Mouse (Mus musculus) CH12.LX (cell line): Measurements from ENCODE around the gene Lnx1. TPM values are rescaled to one million over a fixed set of nuclear protein-coding genes. Genes with fewer than 3 reads are reported as not detected.

Source experiments
- DNase-seq: peaks from one replicate; pipeline ENCODE4 v3.0.0-alpha.2; 2013; ENCODE audit errors: extremely low read depth
- H3K27ac ChIP-seq: 2 replicates; pipeline ENCODE4 v1.5.1; 2012; ENCODE audit warnings: low read depth, mild to moderate bottlenecking, control low read depth, moderate library complexity; ENCODE audit not compliant: insufficient read depth
- H3K27me3 ChIP-seq: replicated peaks from 2 replicates; pipeline ENCODE3; 2012; ENCODE audit warnings: inconsistent platforms
- H3K36me3 ChIP-seq, 2 experiments: replicated peaks in 1 of 2; 2 replicates each; pipeline versions ENCODE3 to v1.6.1; 2012; ENCODE audit warnings: inconsistent platforms in 1 of 2, low read length in 1 of 2, mild to moderate bottlenecking in 1 of 2, mixed read lengths in 1 of 2, moderate library complexity in 1 of 2; ENCODE audit not compliant: control insufficient read depth in 1 of 2, insufficient read depth in 1 of 2
- H3K4me1 ChIP-seq, 2 experiments: 2 replicates each; pipeline ENCODE4 v1.6.1; 2012; ENCODE audit warnings: inconsistent platforms in 1 of 2, moderate library complexity in 1 of 2; ENCODE audit not compliant: insufficient read depth in 2 of 2, control insufficient read depth in 1 of 2
- H3K4me2 ChIP-seq: 2 replicates; pipeline ENCODE4 v1.6.1; 2012; ENCODE audit warnings: low read depth, mild to moderate bottlenecking, control low read depth; ENCODE audit not compliant: poor library complexity, insufficient read depth, severe bottlenecking
- H3K4me3 ChIP-seq, 3 experiments: fragments of 150-350 bp in 1 of 3; sonication (generic) in 1 of 3; replicated peaks in 1 of 3; 2 replicates each; pipeline versions ENCODE3 to v1.5.1; 2011 to 2012; ENCODE audit warnings: low read depth in 2 of 3, low read length in 2 of 3, mild to moderate bottlenecking in 2 of 3, moderate library complexity in 2 of 3, control low read depth in 1 of 3, improper control_type of control experiment in 1 of 3, inconsistent platforms in 1 of 3, mixed read lengths in 1 of 3; ENCODE audit not compliant: poor library complexity in 1 of 3
- H3K79me2 ChIP-seq: replicated peaks from 2 replicates; pipeline ENCODE4 v1.6.1; 2012; ENCODE audit warnings: mild to moderate bottlenecking, moderate library complexity; ENCODE audit not compliant: control insufficient read depth, poor library complexity, insufficient read depth, severe bottlenecking; ENCODE audit errors: extremely low read depth
- H3K9ac ChIP-seq: 2 replicates; pipeline ENCODE4 v1.6.1; 2012; ENCODE audit warnings: low read depth, mild to moderate bottlenecking, control low read depth, moderate library complexity; ENCODE audit not compliant: insufficient read depth
- H3K9me3 ChIP-seq: replicated peaks from 2 replicates; pipeline ENCODE3; 2012; ENCODE audit warnings: low read length, inconsistent platforms, mixed read lengths
- CHD1 ChIP-seq: IDR thresholded peaks from 2 replicates; pipeline ENCODE4 v1.6.1; 2012; ENCODE audit warnings: low read depth, low read length, improper control_type of control experiment, inconsistent platforms
- CHD2 ChIP-seq: IDR thresholded peaks from 2 replicates; pipeline ENCODE4 v1.6.1; 2011; ENCODE audit warnings: low read length, improper control_type of control experiment
- E2F4 ChIP-seq: IDR thresholded peaks from 2 replicates; pipeline ENCODE4 v1.6.1; 2011; ENCODE audit warnings: low read depth, low read length, improper control_type of control experiment; ENCODE audit not compliant: insufficient replicate concordance
- ETS1 ChIP-seq: conservative IDR thresholded peaks from 2 replicates; pipeline ENCODE4 v1.6.1; 2012; ENCODE audit warnings: low read depth, mild to moderate bottlenecking, inconsistent platforms, low read length, improper control_type of control experiment, moderate library complexity
- GABPA ChIP-seq: IDR thresholded peaks from 2 replicates; pipeline ENCODE4 v1.6.1; 2012; ENCODE audit warnings: low read depth, low read length, improper control_type of control experiment, inconsistent platforms; ENCODE audit not compliant: insufficient replicate concordance
- JUN ChIP-seq: IDR thresholded peaks from 2 replicates; pipeline ENCODE4 v1.6.1; 2011; ENCODE audit warnings: low read depth, mild to moderate bottlenecking, low read length, improper control_type of control experiment, moderate library complexity; ENCODE audit not compliant: insufficient read depth
- KAT2A ChIP-seq: IDR thresholded peaks from 2 replicates; pipeline ENCODE4 v1.6.1; 2012; ENCODE audit warnings: low read length, improper control_type of control experiment, inconsistent platforms; ENCODE audit not compliant: insufficient replicate concordance
- MAFK ChIP-seq: IDR thresholded peaks from 2 replicates; pipeline ENCODE4 v1.6.1; 2011; ENCODE audit warnings: low read length, improper control_type of control experiment; ENCODE audit not compliant: insufficient replicate concordance
- MEF2A ChIP-seq: IDR thresholded peaks from 2 replicates; pipeline ENCODE4 v1.6.1; 2014; ENCODE audit warnings: low read depth, mild to moderate bottlenecking, inconsistent platforms, low read length, improper control_type of control experiment, borderline replicate concordance
- MXI1 ChIP-seq: IDR thresholded peaks from 2 replicates; pipeline ENCODE4 v1.6.1; 2011; ENCODE audit warnings: mild to moderate bottlenecking, low read depth, low read length, improper control_type of control experiment
- NELFE ChIP-seq: IDR thresholded peaks from 2 replicates; pipeline ENCODE4 v1.6.1; 2011; ENCODE audit warnings: low read depth, low read length, improper control_type of control experiment
- PAX5 ChIP-seq: IDR thresholded peaks from 2 replicates; pipeline ENCODE4 v1.6.1; 2012; ENCODE audit warnings: low read length, inconsistent platforms, mixed read lengths
- POLR2AphosphoS2 ChIP-seq: IDR thresholded peaks from 2 replicates; pipeline ENCODE4 v1.6.1; 2011; ENCODE audit warnings: low read depth, low read length, improper control_type of control experiment
- RCOR1 ChIP-seq: conservative IDR thresholded peaks from 2 replicates; pipeline ENCODE4 v1.6.1; 2012; ENCODE audit warnings: low read depth, mild to moderate bottlenecking, inconsistent platforms, low read length, improper control_type of control experiment
- TCF12 ChIP-seq: IDR thresholded peaks from 2 replicates; pipeline ENCODE4 v1.6.1; 2014; ENCODE audit warnings: low read depth, mild to moderate bottlenecking, inconsistent platforms, low read length, improper control_type of control experiment
- UBTF ChIP-seq: IDR thresholded peaks from 2 replicates; pipeline ENCODE4 v1.6.1; 2012; ENCODE audit warnings: low read depth, mild to moderate bottlenecking, inconsistent platforms, low read length, improper control_type of control experiment, moderate library complexity
- USF2 ChIP-seq: conservative IDR thresholded peaks from 2 replicates; pipeline ENCODE4 v1.6.1; 2011; ENCODE audit warnings: low read depth, low read length, improper control_type of control experiment
- ZMIZ1 ChIP-seq: IDR thresholded peaks from 2 replicates; pipeline ENCODE4 v1.6.1; 2012; ENCODE audit warnings: low read depth, mild to moderate bottlenecking, inconsistent platforms, low read length, improper control_type of control experiment
- ZNF384 ChIP-seq: IDR thresholded peaks from 2 replicates; pipeline ENCODE4 v1.6.1; 2012; ENCODE audit warnings: low read depth, low read length, improper control_type of control experiment, inconsistent platforms
- dilution Hi-C: fragments of 300-500 bp; cut with MboI; formaldehyde crosslinking; loops from 2 replicates; pipeline ENCODE4 v1.14.3; 2020; ENCODE audit warnings: low sequenced_read_pairs; ENCODE audit not compliant: extremely low pct_unique_long_range_greater_than_20kb, extremely low pct_ligation_motif_present
- in situ Hi-C: fragments of 300-500 bp; cut with MboI; formaldehyde crosslinking; loops from 3 replicates; pipeline ENCODE4 v1.14.3; 2019; ENCODE audit warnings: low sequenced_read_pairs, low pct_ligation_motif_present, low pct_unique_long_range_greater_than_20kb, mixed read lengths
- polyA plus RNA-seq: library from polyadenylated mRNA; unstranded; fragments of >175 nt; gene quantifications from 2 replicates; pipeline ENCODE4 v1.2.1, GENCODE M21; 2012; ENCODE audit warnings: low read depth; ENCODE audit not compliant: insufficient read length
- total RNA-seq, 2 experiments: library from RNA; depleted of rRNA; stranded (reverse); fragments of 300-350 nt in 1 of 2; fragments of >200 nt in 1 of 2; gene quantifications; 2 replicates each; pipeline ENCODE4 v1.2.3; 2012 to 2014

Gene Lnx1
- total and polyA plus RNA-seq, 3 experiments: 0.08 to 0.26 (median 0.16) TPM

DNA sequence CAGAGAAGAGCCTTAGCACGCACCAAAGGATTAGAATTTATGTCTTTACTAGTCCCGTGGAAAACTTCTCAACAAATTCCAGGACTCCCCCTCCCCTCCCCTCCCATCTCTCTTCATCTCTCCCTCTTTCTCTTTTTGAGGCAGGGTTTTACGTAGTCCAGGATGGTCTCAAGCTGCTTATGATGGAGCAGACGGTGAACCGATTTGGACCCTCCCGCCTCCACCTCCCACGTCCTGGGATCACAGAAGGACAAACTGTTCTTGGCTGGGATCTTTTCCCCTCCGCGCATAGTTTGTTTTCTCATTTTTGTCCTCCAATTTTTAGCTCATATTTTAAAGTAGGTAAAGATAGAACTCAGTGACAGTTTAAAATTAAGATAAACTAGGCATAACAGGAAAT, 38.2 kb upstream of the Lnx1 start:
- DNase-seq: no peak
- in situ Hi-C loops (no loop called here), dilution Hi-C loops (no loop called here)
- H3K36me3 ChIP-seq: no peaks in the 10 kb centered on the region
- H3K9me3 ChIP-seq: no peaks in the 10 kb centered on the region
- H3K27ac ChIP-seq: no peak overlapping the region
- no peaks in the 10 kb centered on the region for H3K27me3 ChIP-seq
- no peaks in the 10 kb centered on the region for H3K4me1 ChIP-seq
- TF ChIP-seq RCOR1: no peak
- no peak for TF ChIP-seq JUN
- TF ChIP-seq MAFK: no peak
- no peak for TF ChIP-seq CHD2
- no peak for TF ChIP-seq GABPA
- TF ChIP-seq POLR2AphosphoS2: no peak
- TF ChIP-seq E2F4: no peak
- TF ChIP-seq KAT2A: no peak
- no peak for TF ChIP-seq ZNF384
- TF ChIP-seq TCF12: no peak
- no peak for TF ChIP-seq ZMIZ1
- TF ChIP-seq CHD1: no peak
- H3K79me2 ChIP-seq: no peaks in the 10 kb centered on the region; the same call in 1 of the 2 replicates
- H3K4me2 ChIP-seq: no peak overlapping the region
- no peak overlapping the region for H3K9ac ChIP-seq
- no peak overlapping the region for H3K4me3 ChIP-seq

DNA sequence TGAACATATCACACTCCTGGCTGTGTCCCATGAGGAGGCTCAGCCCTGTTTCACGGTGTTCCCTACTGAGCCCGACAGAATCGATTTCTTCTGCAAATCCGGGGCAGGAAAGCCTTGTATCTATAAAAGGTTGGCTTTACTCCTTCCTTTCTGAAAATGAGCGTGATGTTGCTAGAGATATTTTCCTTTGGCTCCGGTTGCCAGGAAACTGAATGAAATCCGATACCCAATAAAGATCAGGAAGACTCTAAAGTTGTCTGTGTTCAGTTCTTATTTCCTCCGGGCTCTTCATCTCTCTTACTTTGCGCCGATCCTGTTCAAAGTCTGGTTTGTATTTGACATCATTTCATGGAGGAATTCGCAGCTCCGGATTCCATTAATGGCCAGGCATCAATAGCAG, 36.7 kb upstream of the Lnx1 start:
- no peak overlapping the region for H3K27ac ChIP-seq
- no peaks in the 10 kb centered on the region for H3K4me1 ChIP-seq
- H3K9me3 ChIP-seq: no peaks in the 10 kb centered on the region
- no peaks in the 10 kb centered on the region for H3K36me3 ChIP-seq
- no peak overlapping the region for H3K4me3 ChIP-seq
- H3K9ac ChIP-seq: no peak overlapping the region
- dilution Hi-C loops (no loop called here), in situ Hi-C loops (no loop called here)
- H3K4me2 ChIP-seq: no peak overlapping the region
- no peak for DNase-seq
- no peaks in the 10 kb centered on the region for H3K27me3 ChIP-seq
- TF ChIP-seq UBTF (no peak), ETS1 (no peak), NELFE (no peak), KAT2A (no peak), GABPA (no peak), JUN (no peak), PAX5 (no peak), MEF2A (no peak), MXI1 (no peak), USF2 (no peak)
- no peaks in the 10 kb centered on the region; the same call in 1 of the 2 replicates for H3K79me2 ChIP-seq
